Mouse (Mus musculus) brain, embryonic 18.5 days (tissue): ENCODE results near the gene Fahd2a.

Source experiments
- DNase-seq: peaks from one replicate; pipeline ENCODE4 v3.0.0-alpha.2; 2012; ENCODE audit warnings: low read depth, low spot score

The Fahd2a gene

GRCm38 (mm10) chr2:127444055-127444789, at the start of gene Fahd2a:
TSS of gene Fahd2a (minus strand) at chr2:127444565.
- DNase-seq: peak; percentile 83

- DNase-seq: no peak
Measured at GRCm38 (mm10) chr2:127484476-127485170, 40.3 kb upstream of the Fahd2a start.

GRCm38 (mm10) chr2:127483001-127483400, 38.6 kb upstream of the Fahd2a start:
- no peak for DNase-seq

GRCm38 (mm10) chr2:127482533-127482911, 38.2 kb upstream of the Fahd2a start:
- no peak for DNase-seq

- no peak for DNase-seq
Measured at GRCm38 (mm10) chr2:127481841-127482532, 37.6 kb upstream of the Fahd2a start.

GRCm38 (mm10) chr2:127479763-127480162, 35.4 kb upstream of the Fahd2a start:
- DNase-seq: no peak

GRCm38 (mm10) chr2:127479210-127479609, 34.8 kb upstream of the Fahd2a start:
- DNase-seq: no peak

GRCm38 (mm10) chr2:127472279-127472678, 27.9 kb upstream of the Fahd2a start:
- DNase-seq: no peak

- DNase-seq: no peak
Measured at GRCm38 (mm10) chr2:127471281-127471680, 26.9 kb upstream of the Fahd2a start.

GRCm38 (mm10) chr2:127470661-127471060, 26.3 kb upstream of the Fahd2a start:
- no peak for DNase-seq

GRCm38 (mm10) chr2:127470183-127470582, 25.8 kb upstream of the Fahd2a start:
- no peak for DNase-seq

GRCm38 (mm10) chr2:127462314-127462713, 17.9 kb upstream of the Fahd2a start:
- DNase-seq: peak; percentile 14

GRCm38 (mm10) chr2:127461351-127461750, 17.0 kb upstream of the Fahd2a start:
- no peak for DNase-seq

- DNase-seq: no peak
Measured at GRCm38 (mm10) chr2:127459341-127459740, 15.0 kb upstream of the Fahd2a start.

GRCm38 (mm10) chr2:127453764-127454163, 9.4 kb upstream of the Fahd2a start:
- no peak for DNase-seq

- DNase-seq: no peak
Measured at GRCm38 (mm10) chr2:127453141-127453540, 8.8 kb upstream of the Fahd2a start.

- no peak for DNase-seq
Measured at GRCm38 (mm10) chr2:127451748-127452147, 7.4 kb upstream of the Fahd2a start.

GRCm38 (mm10) chr2:127449691-127450090, 5.3 kb upstream of the Fahd2a start:
- DNase-seq: no peak

GRCm38 (mm10) chr2:127446847-127447246, 2.5 kb upstream of the Fahd2a start:
- DNase-seq: no peak

GRCm38 (mm10) chr2:127437697-127438096, 6.7 kb downstream of the Fahd2a start:
- DNase-seq: no peak

- DNase-seq: no peak
Measured at GRCm38 (mm10) chr2:127435554-127435953, 8.8 kb downstream of the Fahd2a start.

- DNase-seq: no peak
Measured at GRCm38 (mm10) chr2:127435135-127435534, 9.2 kb downstream of the Fahd2a start.
